Mouse (Mus musculus): ENCODE results near the gene Olfr1128.
"Not testable (repeated sequence)": the region's sequence is repeated elsewhere in the genome, so short reads cannot be mapped to it uniquely, and the experiment has no call there.

- not testable (repeated sequence) for TF ChIP-seq POLR2A, CTCF (IDR thresholded peaks at IDR 0.05; ENCODE audit: extremely low read depth, insufficient read depth, low read length)
These were observed 19.3 kb downstream of the Olfr1128 start for GRCm38 (mm10) chr2:87525899-87526616.
